ENCODE assay signal across 11 mouse cellular contexts in the genomic region with DNA sequence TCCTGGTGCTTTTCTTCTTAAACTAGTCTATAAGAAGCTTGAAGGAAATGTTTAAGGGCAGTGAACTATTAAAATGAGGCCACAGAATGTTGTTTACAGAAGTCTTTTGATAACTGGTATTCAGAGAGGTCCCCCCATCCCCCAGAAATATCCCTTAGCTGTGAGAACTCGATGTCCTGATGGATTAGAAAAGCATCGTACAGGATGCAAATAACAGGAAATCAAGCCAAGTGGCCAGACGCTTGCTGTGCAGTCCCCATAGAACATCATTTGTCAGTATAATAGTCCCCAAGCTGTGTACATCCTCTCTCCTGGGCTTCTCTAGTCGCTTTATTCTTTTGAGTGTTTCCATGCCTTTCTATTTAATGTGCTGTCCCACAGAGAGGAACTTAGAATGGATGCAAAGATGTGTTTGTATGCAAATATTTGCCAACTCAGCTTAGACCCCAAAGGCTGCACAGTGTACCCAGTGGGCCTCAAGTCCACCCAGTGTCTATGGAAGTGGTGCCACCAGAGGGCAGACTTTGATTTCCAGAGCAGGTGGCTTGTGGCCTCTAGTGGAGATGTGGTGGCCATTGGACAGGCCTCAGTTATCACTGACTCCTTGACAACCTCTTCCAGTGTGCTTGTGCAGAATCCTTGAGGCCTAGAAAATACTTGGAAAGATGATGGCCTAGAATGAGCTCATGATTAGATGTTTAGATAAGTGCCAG. TPM values are rescaled to one million over a fixed set of nuclear protein-coding genes. Genes with fewer than 3 reads are reported as not detected.
A peak's percentile ranks its signal among the peaks of the same experiment; 100 is the strongest.
DNase-seq lines count a peak whose midpoint lies in the region; ATAC-seq and TF ChIP-seq lines count a peak whose summit lies in the region.
"Had no signal": no experiment of that assay in that cellular context is flagged by ENCODE, and none has a peak within 500 bp of the region (broad histone marks: within the 10 kb centered on the region; RNA-seq: fewer than 3 reads in every experiment).

No protein-coding gene starts in this region.

- in situ Hi-C loops in Patski (cut with MboI; ENCODE audit: low pct_unique_long_range_greater_than_20kb), result no loop called here

- 64% methylated on average over 4 of the region's 4 CpGs for WGBS in hindbrain, embryonic 14.5 days
- WGBS in hindbrain, embryonic 16.5 days, result 53% methylated on average over 4 of the region's 4 CpGs
- 49% methylated on average over 4 of the region's 4 CpGs for WGBS in lung, embryonic 14.5 days

- no peaks in the 10 kb centered on the region for H3K27me3 ChIP-seq in hindbrain, embryonic 14.5 days (ENCODE audit: control insufficient read depth, insufficient read depth, low read length)
- H3K27me3 ChIP-seq in hindbrain, embryonic 16.5 days (replicated peaks; ENCODE audit: control insufficient read depth, insufficient read depth, low read length), result no peaks in the 10 kb centered on the region
- no peaks in the 10 kb centered on the region for H3K27me3 ChIP-seq in lung, embryonic 14.5 days (ENCODE audit: insufficient read depth, low read length)
- H3K27me3 ChIP-seq in Patski, result no peaks in the 10 kb centered on the region

- H3K9ac ChIP-seq in hindbrain, embryonic 14.5 days, result no peak overlapping the region
- no peak overlapping the region for H3K9ac ChIP-seq in hindbrain, embryonic 16.5 days (ENCODE audit: low read depth, low read length)
- H3K9ac ChIP-seq in lung, embryonic 14.5 days, result no peak overlapping the region

- POLR2A ChIA-PET in Patski (lab: Charles Lee), result no interaction called here

- CTCF ChIA-PET in Patski (lab: Charles Lee), result interaction anchor here (0.7 to 1.2 kb wide), 4 partner anchors 11 to 185 kb away, joined by 3 to 4 read pairs (median 3); no protein-coding TSS in a partner anchor

- H3K9me3 ChIP-seq in hindbrain, embryonic 14.5 days (ENCODE audit: control insufficient read depth, low read length), result no peaks in the 10 kb centered on the region
- no peaks in the 10 kb centered on the region for H3K9me3 ChIP-seq in hindbrain, embryonic 16.5 days (ENCODE audit: control insufficient read depth, low read length)
- no peaks in the 10 kb centered on the region for H3K9me3 ChIP-seq in lung, embryonic 14.5 days (ENCODE audit: low read depth, low read length)

- no peak for DNase-seq in hindbrain, embryonic 14.5 days (ENCODE audit: low spot score)
- peak; percentile 44 for DNase-seq in lung, embryonic 14.5 days
- no peak for DNase-seq in lung, postnatal 4 days
- DNase-seq in Patski (ENCODE audit: low read depth, low spot score), result no peak
- DNase-seq in retina, postnatal 1 day, result peak; percentile 33
- no peak for DNase-seq in B cell, adult 2 months
- DNase-seq in layer of hippocampus, adult 18-20 months (ENCODE audit: low spot score in 2 of 2), result no peak
- DNase-seq: cerebellum, adult 18-20 months; heart, postnatal 10 days; layer of hippocampus, adult 9-11 months had no signal

- ATAC-seq in hindbrain, embryonic 14.5 days (ENCODE audit: low FRiP score), result peak; percentile 24; the same call in 1 of the 2 replicates
- ATAC-seq in hindbrain, embryonic 16.5 days, result no peak
- ATAC-seq in lung, embryonic 14.5 days (ENCODE audit: insufficient read depth), result no peak
- ATAC-seq in Patski, result no peak

- no peaks in the 10 kb centered on the region for H3K36me3 ChIP-seq in hindbrain, embryonic 14.5 days (replicated peaks; ENCODE audit: control insufficient read depth, insufficient read depth)
- no peaks in the 10 kb centered on the region for H3K36me3 ChIP-seq in hindbrain, embryonic 16.5 days (ENCODE audit: control insufficient read depth, insufficient read depth, low read length)
- H3K36me3 ChIP-seq in lung, embryonic 14.5 days (ENCODE audit: insufficient read depth), result no peaks in the 10 kb centered on the region

- no peak overlapping the region for H3K4me2 ChIP-seq in hindbrain, embryonic 14.5 days (replicated peaks)
- H3K4me2 ChIP-seq in hindbrain, embryonic 16.5 days (ENCODE audit: low read length), result no peak overlapping the region
- H3K4me2 ChIP-seq in lung, embryonic 14.5 days, result no peak overlapping the region

- H3K27ac ChIP-seq in hindbrain, embryonic 14.5 days, result no peak overlapping the region
- H3K27ac ChIP-seq in hindbrain, embryonic 16.5 days (ENCODE audit: low read depth, low read length), result no peak overlapping the region
- no peak overlapping the region for H3K27ac ChIP-seq in lung, embryonic 14.5 days (ENCODE audit: low read depth)

- no peak overlapping the region for H3K4me3 ChIP-seq in hindbrain, embryonic 14.5 days (replicated peaks; ENCODE audit: low read length)
- H3K4me3 ChIP-seq in hindbrain, embryonic 16.5 days (ENCODE audit: low read length), result no peak overlapping the region
- H3K4me3 ChIP-seq in lung, embryonic 14.5 days (ENCODE audit: low read depth, low read length), result no peak overlapping the region

- no peaks in the 10 kb centered on the region for H3K4me1 ChIP-seq in hindbrain, embryonic 14.5 days (replicated peaks; ENCODE audit: control insufficient read depth, insufficient read depth, low read length)
- no peaks in the 10 kb centered on the region for H3K4me1 ChIP-seq in hindbrain, embryonic 16.5 days (ENCODE audit: control insufficient read depth, insufficient read depth, low read depth, low read length)
- H3K4me1 ChIP-seq in lung, embryonic 14.5 days (ENCODE audit: insufficient read depth), result no peaks in the 10 kb centered on the region

- peak; percentile 49 for TF ChIP-seq CTCF in lung, embryonic 14.5 days (IDR thresholded peaks at IDR 0.05; ENCODE audit: low read depth)
- TF ChIP-seq CTCF in Patski (IDR thresholded peaks at IDR 0.05), result peak; percentile 74

RNA-seq across cellular contexts. Expression of a gene that starts 22.4 kb away (rescaled TPM):
- polyA plus RNA-seq in hindbrain, embryonic 14.5 days (2014; fragmentation: Nextera tagmentation; extraction: Ambion mirVana), result 1.6 and 2.0 TPM in 2 replicates
- polyA plus RNA-seq in hindbrain, embryonic 16.5 days (2015; fragmentation: Nextera tagmentation; extraction: Ambion mirVana), result 1.3 and 1.5 TPM in 2 replicates
- 2.0 and 3.9 TPM in 2 replicates for polyA plus RNA-seq in lung, embryonic 14.5 days (2014; fragmentation: Nextera tagmentation; extraction: Ambion mirVana)
- not detected for polyA plus RNA-seq in Patski (2021)
- 1 to 10 TPM; 1.2 to 1.6 TPM for total RNA-seq in layer of hippocampus, adult 18-20 months (2021)

Comparison
In these comparisons a context has a peak if more than half of its experiments do, and no peak if none do; other contexts are left out.
1. DNase-seq: peak in lung, embryonic 14.5 days (single experiment) and retina, postnatal 1 day (single experiment); none in hindbrain, embryonic 14.5 days (single experiment), lung, postnatal 4 days (0 of 2), Patski (single experiment), B cell, adult 2 months (0 of 2) and layer of hippocampus, adult 18-20 months (0 of 2).